Mouse (Mus musculus) thymus, adult 2 months (tissue): ENCODE measurements around the gene Ehd4. TPM values are rescaled to one million over a fixed set of nuclear protein-coding genes. Genes with fewer than 3 reads are reported as not detected.
A peak's percentile ranks its signal among the peaks of the same experiment; 100 is the strongest.

ENCODE experiments used
- DNase-seq: peaks from one replicate; pipeline ENCODE4 v3.0.0; 2021
- H3K27ac ChIP-seq: fragments of 200-500 bp; 2 replicates; pipeline ENCODE4 v1.5.1; 2012; ENCODE audit warnings: low read length, control low read depth; ENCODE audit not compliant: control insufficient read depth, insufficient read depth
- H3K27me3 ChIP-seq: fragments of 200-500 bp; 2 replicates; pipeline ENCODE4 v1.6.1; 2012; ENCODE audit warnings: mild to moderate bottlenecking, low read length, moderate library complexity, mixed read lengths; ENCODE audit not compliant: control insufficient read depth, insufficient read depth
- H3K36me3 ChIP-seq: fragments of 200-500 bp; 2 replicates; pipeline ENCODE4 v1.6.1; 2012; ENCODE audit warnings: mild to moderate bottlenecking, low read length, moderate library complexity; ENCODE audit not compliant: control insufficient read depth, insufficient read depth
- H3K4me1 ChIP-seq: fragments of 200-500 bp; replicated peaks from 2 replicates; pipeline ENCODE4 v1.6.1; 2012; ENCODE audit warnings: low read length; ENCODE audit not compliant: control insufficient read depth, insufficient read depth
- H3K4me3 ChIP-seq: fragments of 200-500 bp; 2 replicates; pipeline ENCODE4 v1.5.1; 2012; ENCODE audit warnings: mild to moderate bottlenecking, low read length, control low read depth, moderate library complexity; ENCODE audit not compliant: control insufficient read depth, insufficient read depth
- CTCF ChIP-seq: fragments of 200-500 bp; IDR thresholded peaks from 2 replicates; pipeline ENCODE4 v1.5.1; 2012; ENCODE audit warnings: mild to moderate bottlenecking, control low read depth, low read length, moderate library complexity, borderline replicate concordance; ENCODE audit not compliant: control insufficient read depth, poor library complexity, insufficient read depth; ENCODE audit errors: extremely low read depth
- POLR2A ChIP-seq: fragments of 200-500 bp; IDR thresholded peaks from 2 replicates; pipeline ENCODE4 v1.6.1; 2012; ENCODE audit warnings: mild to moderate bottlenecking, low read length, control low read depth, moderate library complexity; ENCODE audit not compliant: control insufficient read depth, poor library complexity, insufficient read depth; ENCODE audit errors: extremely low read depth
- WGBS: fragments of 180-500 bp; shearing (Covaris S2); methylation state at CpG from one replicate; pipeline ENCODE4 v1.1.7; 2018; 5-methylcytosine and 5-hydroxymethylcytosine counted together
- polyA plus RNA-seq: library from polyadenylated mRNA; depleted of rRNA; stranded (reverse); fragments of >200 nt; gene quantifications from 2 replicates; pipeline ENCODE4 v1.2.3, GENCODE M21; 2012; rRNA removed

Gene Ehd4
- 17.6 and 24.3 TPM in 2 replicates for polyA plus RNA-seq

- Histone ChIP-seq H3K4me3 (peak within 1 kb of the TSS; percentile 66), H3K27me3 (no peaks in the 10 kb centered on the region), H3K4me1 (peaks cover 10% of the 10 kb centered on the region), H3K27ac (no peak within 1 kb of the TSS), H3K36me3 (no peaks in the 10 kb centered on the region)
- TF ChIP-seq POLR2A (peak; percentile 68), CTCF (peak; percentile 57; the same call in 1 of the 2 replicates)
- under 1% methylated on average over 53 of the region's 53 CpGs for WGBS
- peak; percentile 99 for DNase-seq
Measured at GRCm38 (mm10) chr2:120154361-120154894, at the start of gene Ehd4. TSS of gene Ehd4 (minus strand) at chr2:120154606.

DNA sequence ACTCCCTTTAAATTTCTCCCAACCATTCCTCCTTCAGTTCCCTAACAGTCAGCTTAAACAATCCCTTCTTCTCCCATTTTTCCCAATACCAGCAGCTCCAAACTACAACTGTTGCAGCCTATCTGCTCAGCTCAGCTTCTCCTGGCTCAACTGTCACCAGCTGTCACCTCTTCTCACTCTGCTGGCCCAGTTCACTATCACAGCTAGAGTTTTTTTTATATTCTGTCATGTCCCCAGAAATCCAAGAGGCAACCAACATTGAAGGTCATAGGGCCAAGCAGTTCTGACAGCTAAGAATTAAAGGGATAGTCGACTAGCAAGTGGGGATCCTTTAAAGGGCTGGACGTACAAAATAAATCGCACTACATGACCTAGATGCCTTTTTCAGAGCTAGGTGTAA is 49.3 kb upstream of the Ehd4 start:
- Histone ChIP-seq H3K27ac (no peak overlapping the region), H3K4me1 (no peaks in the 10 kb centered on the region), H3K36me3 (no peaks in the 10 kb centered on the region), H3K4me3 (no peak overlapping the region), H3K27me3 (no peaks in the 10 kb centered on the region)
- no peak for DNase-seq
- TF ChIP-seq POLR2A (no peak), CTCF (no peak)
- 81% methylated on average over 3 of the region's 3 CpGs for WGBS

GRCm38 (mm10) chr2:120200077-120200476 is 45.7 kb upstream of the Ehd4 start:
- DNase-seq = no peak
- Histone ChIP-seq H3K27me3 (no peaks in the 10 kb centered on the region), H3K4me1 (no peaks in the 10 kb centered on the region), H3K36me3 (no peaks in the 10 kb centered on the region), H3K27ac (no peak overlapping the region), H3K4me3 (no peak overlapping the region)
- WGBS = 89% methylated on average over 7 of the region's 7 CpGs
- no peak for TF ChIP-seq CTCF
- no peak for TF ChIP-seq POLR2A

DNA sequence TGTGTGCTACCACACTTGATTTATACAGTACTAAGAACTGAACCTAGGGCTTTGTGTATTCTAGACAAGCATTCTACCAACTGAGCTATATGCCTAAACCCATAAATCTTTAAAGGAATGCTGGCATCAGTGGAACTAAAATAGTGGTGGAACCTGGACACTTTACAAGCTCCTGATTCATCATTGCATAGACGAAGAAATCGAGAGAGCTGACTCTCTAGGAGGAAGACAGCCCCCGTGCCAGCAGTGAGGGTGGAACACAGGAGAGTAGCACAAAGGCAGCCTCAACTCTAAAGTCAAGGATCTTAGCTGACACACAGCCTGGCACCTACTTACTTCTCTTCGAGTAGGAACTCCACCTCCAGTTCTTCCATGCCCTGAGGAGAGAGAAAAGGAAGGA is 33.8 kb upstream of the Ehd4 start:
- Histone ChIP-seq H3K4me3 (no peak overlapping the region), H3K4me1 (no peaks in the 10 kb centered on the region), H3K27ac (no peak overlapping the region), H3K36me3 (no peaks in the 10 kb centered on the region), H3K27me3 (no peaks in the 10 kb centered on the region)
- DNase-seq = no peak
- TF ChIP-seq POLR2A = no peak
- TF ChIP-seq CTCF = no peak
- WGBS = 84% methylated on average over 4 of the region's 4 CpGs

DNA sequence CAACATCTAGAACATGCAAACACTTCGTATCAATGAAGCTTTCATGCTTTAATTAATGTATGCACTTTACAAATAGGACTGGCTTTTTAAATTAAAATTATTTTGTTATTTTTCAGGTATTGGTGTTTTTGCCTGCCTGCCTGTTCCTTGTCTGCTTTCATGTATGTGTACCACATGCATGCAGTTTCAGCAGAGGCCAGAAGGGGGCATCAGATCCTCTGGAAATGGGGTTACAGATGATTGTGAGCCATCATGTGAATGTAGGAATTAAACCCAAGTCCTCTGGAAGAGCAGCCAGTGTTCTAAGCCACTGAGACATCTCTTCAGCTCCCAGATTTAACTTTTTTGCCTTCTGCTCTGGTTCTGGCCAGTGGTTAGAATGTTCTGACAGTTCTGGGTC is 33.2 kb upstream of the Ehd4 start:
- no peak for TF ChIP-seq POLR2A
- no peak for TF ChIP-seq CTCF
- H3K27ac ChIP-seq = no peak overlapping the region
- no peaks in the 10 kb centered on the region for H3K36me3 ChIP-seq
- no peak overlapping the region for H3K4me3 ChIP-seq
- H3K27me3 ChIP-seq = no peaks in the 10 kb centered on the region
- no peak for DNase-seq
- H3K4me1 ChIP-seq = no peaks in the 10 kb centered on the region
- WGBS = 100% methylated on average over 1 of the region's 1 CpGs

DNA sequence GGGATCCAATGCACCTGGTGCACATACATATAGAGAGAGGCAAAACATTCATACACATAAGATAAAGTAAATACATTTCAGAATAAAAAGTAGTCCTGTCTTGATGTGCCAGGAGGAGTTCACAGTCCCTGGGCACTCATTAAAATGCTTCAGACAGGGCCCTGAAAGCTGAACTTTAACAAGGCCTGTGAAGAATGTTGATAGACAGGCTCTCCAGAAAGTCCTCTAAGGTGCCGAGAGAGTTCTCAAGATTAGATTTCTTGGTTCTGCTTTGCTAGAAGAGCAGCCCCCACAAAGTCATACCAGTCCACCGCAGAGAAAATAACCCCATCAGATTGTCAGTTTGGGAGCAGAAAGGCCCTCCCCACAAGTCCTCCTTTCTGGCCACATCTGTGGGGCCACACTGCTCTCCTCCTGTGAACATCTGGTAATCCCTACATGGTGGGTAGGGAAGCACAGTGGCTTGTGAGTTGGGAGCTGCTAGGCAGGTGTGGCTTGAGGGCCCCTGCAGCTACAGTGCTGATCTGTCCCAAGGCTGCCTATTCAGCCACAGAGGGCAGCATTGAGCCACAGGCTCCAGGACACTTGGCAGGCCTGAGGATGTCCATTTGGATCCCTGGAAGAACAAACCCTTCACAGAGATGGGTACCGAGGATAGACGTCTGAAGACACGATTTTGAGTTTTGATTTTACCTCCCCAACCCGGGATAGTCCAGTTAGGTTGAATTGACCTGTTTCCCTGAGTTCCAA is 31.3 kb upstream of the Ehd4 start:
- no peak overlapping the region for H3K27ac ChIP-seq
- H3K4me3 ChIP-seq = no peak overlapping the region
- H3K36me3 ChIP-seq = no peaks in the 10 kb centered on the region
- H3K27me3 ChIP-seq = no peaks in the 10 kb centered on the region
- no peaks in the 10 kb centered on the region for H3K4me1 ChIP-seq
- no peak for TF ChIP-seq CTCF
- no peak for TF ChIP-seq POLR2A
- DNase-seq = no peak
- WGBS = 84% methylated on average over 6 of the region's 6 CpGs
